Mouse (Mus musculus) liver, embryonic 11.5 days (tissue): Measurements from ENCODE around the gene 1700001F09Rik. TPM values are rescaled to one million over a fixed set of nuclear protein-coding genes. Genes with fewer than 3 reads are reported as not detected.
"Not testable (repeated sequence)": the region's sequence is repeated elsewhere in the genome, so short reads cannot be mapped to it uniquely, and the experiment has no call there.

Experiments used
- ATAC-seq: fragments of 200-750 bp; cut with Nextera tagmentation; replicated peaks from 2 replicates; pipeline ENCODE4 v1.8.0; 2017; ENCODE audit warnings: moderate number of reproducible peaks, mild to moderate bottlenecking, moderate TSS enrichment, moderate library complexity; ENCODE audit not compliant: low FRiP score
- DNase-seq: peaks from one replicate; pipeline ENCODE4 v3.0.0-alpha.2; 2017; ENCODE audit warnings: low spot score
- H3K27ac ChIP-seq: fragments of 300-500 bp; sonication (generic); 2 replicates; pipeline ENCODE4 v1.5.1; 2014; ENCODE audit warnings: mild to moderate bottlenecking, low read depth, low read length, control low read depth
- H3K27me3 ChIP-seq: fragments of 300-500 bp; sonication (generic); replicated peaks from 2 replicates; pipeline ENCODE4 v1.6.1; 2014; ENCODE audit warnings: low read length, mixed read lengths; ENCODE audit not compliant: control insufficient read depth, insufficient read depth
- H3K36me3 ChIP-seq: fragments of 300-500 bp; sonication (generic); 2 replicates; pipeline ENCODE4 v1.6.1; 2014; ENCODE audit warnings: mild to moderate bottlenecking, low read length, moderate library complexity, mixed read lengths; ENCODE audit not compliant: control insufficient read depth, insufficient read depth
- H3K4me1 ChIP-seq: fragments of 300-500 bp; sonication (generic); replicated peaks from 2 replicates; pipeline ENCODE4 v1.6.1; 2014; ENCODE audit warnings: low read length, mixed read lengths; ENCODE audit not compliant: control insufficient read depth, insufficient read depth
- H3K4me2 ChIP-seq: fragments of 300-500 bp; sonication (generic); 2 replicates; pipeline ENCODE4 v1.6.1; 2014; ENCODE audit warnings: mild to moderate bottlenecking, control low read depth, moderate library complexity
- H3K4me3 ChIP-seq: fragments of 300-500 bp; sonication (generic); 2 replicates; pipeline ENCODE4 v1.5.1; 2014; ENCODE audit warnings: low read depth, low read length, control low read depth
- H3K9ac ChIP-seq: fragments of 300-500 bp; sonication (generic); 2 replicates; pipeline ENCODE4 v1.6.1; 2014; ENCODE audit warnings: low read depth, low read length, control low read depth
- H3K9me3 ChIP-seq: fragments of 300-500 bp; sonication (generic); 2 replicates; pipeline ENCODE4 v1.6.1; 2016; ENCODE audit warnings: low read length, inconsistent platforms, mixed read lengths; ENCODE audit not compliant: control insufficient read depth
- WGBS: fragments of 180-500 bp; shearing (Covaris S2); extraction: QIAGEN DNeasy Blood & Tissue Kit; methylation state at CpG from one replicate; pipeline ENCODE4 v1.1.7; 2014; 5-methylcytosine and 5-hydroxymethylcytosine counted together
- polyA plus RNA-seq: library from polyadenylated mRNA; unstranded; fragments of >200 nt; fragmentation: Nextera tagmentation; extraction: Ambion mirVana; gene quantifications from 2 replicates; pipeline ENCODE4 v1.2.1, GENCODE M21; 2014

The 1700001F09Rik gene
- polyA plus RNA-seq: not detected in 2 replicates

GRCm38 (mm10) chr14:43347711-43348110, at the start of gene 1700001F09Rik:
1700001F09Rik (minus strand) TSS chr14:43347811.
- H3K4me2 ChIP-seq, H3K27me3 ChIP-seq, H3K27ac ChIP-seq, H3K4me3 ChIP-seq, H3K36me3 ChIP-seq, H3K9ac ChIP-seq, DNase-seq, H3K9me3 ChIP-seq, H3K4me1 ChIP-seq, ATAC-seq: not testable (repeated sequence)

- not testable (repeated sequence) for ATAC-seq, H3K4me3 ChIP-seq, H3K27ac ChIP-seq, H3K36me3 ChIP-seq, H3K9me3 ChIP-seq, DNase-seq, H3K27me3 ChIP-seq, H3K9ac ChIP-seq, H3K4me1 ChIP-seq, H3K4me2 ChIP-seq
- WGBS: 73% methylated on average over 11 of the region's 11 CpGs
Measured at GRCm38 (mm10) chr14:43361713-43362112, 14.1 kb upstream of the 1700001F09Rik start.

GRCm38 (mm10) chr14:43359246-43359645, 11.6 kb upstream of the 1700001F09Rik start:
- not testable (repeated sequence) for H3K9ac ChIP-seq, H3K9me3 ChIP-seq, ATAC-seq, H3K4me2 ChIP-seq, H3K36me3 ChIP-seq, H3K4me1 ChIP-seq, H3K27me3 ChIP-seq, H3K27ac ChIP-seq, H3K4me3 ChIP-seq, DNase-seq
- 56% methylated on average over 1 of the region's 1 CpGs for WGBS

- H3K9ac ChIP-seq, H3K4me2 ChIP-seq, H3K4me1 ChIP-seq, ATAC-seq, H3K27me3 ChIP-seq, H3K4me3 ChIP-seq, H3K9me3 ChIP-seq, H3K36me3 ChIP-seq, DNase-seq, H3K27ac ChIP-seq: not testable (repeated sequence)
Measured at GRCm38 (mm10) chr14:43357496-43357895, 9.9 kb upstream of the 1700001F09Rik start.

GRCm38 (mm10) chr14:43352944-43353343, 5.3 kb upstream of the 1700001F09Rik start:
- H3K9me3 ChIP-seq, DNase-seq, H3K4me2 ChIP-seq, H3K9ac ChIP-seq, H3K36me3 ChIP-seq, H3K27ac ChIP-seq, H3K4me1 ChIP-seq, ATAC-seq, H3K27me3 ChIP-seq, H3K4me3 ChIP-seq: not testable (repeated sequence)
- 80% methylated on average over 2 of the region's 2 CpGs for WGBS

- not testable (repeated sequence) for H3K36me3 ChIP-seq, DNase-seq, H3K4me1 ChIP-seq, H3K4me3 ChIP-seq, ATAC-seq, H3K9me3 ChIP-seq, H3K27me3 ChIP-seq, H3K4me2 ChIP-seq, H3K27ac ChIP-seq, H3K9ac ChIP-seq
- WGBS: 41% methylated on average over 1 of the region's 1 CpGs
Measured at GRCm38 (mm10) chr14:43337646-43338045, 10.0 kb downstream of the 1700001F09Rik start.

- not testable (repeated sequence) for H3K9ac ChIP-seq, H3K36me3 ChIP-seq, H3K4me1 ChIP-seq, H3K27me3 ChIP-seq, H3K4me3 ChIP-seq, H3K4me2 ChIP-seq, H3K27ac ChIP-seq, H3K9me3 ChIP-seq, ATAC-seq, DNase-seq
- WGBS: 90% methylated on average over 9 of the region's 11 CpGs
Measured at GRCm38 (mm10) chr14:43331362-43331880, 16.2 kb downstream of the 1700001F09Rik start.

- H3K4me3 ChIP-seq, H3K9me3 ChIP-seq, H3K4me2 ChIP-seq, ATAC-seq, H3K27ac ChIP-seq, H3K36me3 ChIP-seq, DNase-seq, H3K9ac ChIP-seq, H3K27me3 ChIP-seq, H3K4me1 ChIP-seq: not testable (repeated sequence)
- 59% methylated on average over 1 of the region's 2 CpGs for WGBS
Measured at GRCm38 (mm10) chr14:43328603-43329002, 19.0 kb downstream of the 1700001F09Rik start.

- ATAC-seq, H3K4me3 ChIP-seq, H3K27ac ChIP-seq, H3K4me2 ChIP-seq, H3K36me3 ChIP-seq, H3K9ac ChIP-seq, H3K4me1 ChIP-seq, H3K27me3 ChIP-seq, DNase-seq, H3K9me3 ChIP-seq: not testable (repeated sequence)
Measured at GRCm38 (mm10) chr14:43319516-43319915, 28.1 kb downstream of the 1700001F09Rik start.
